Mouse (Mus musculus) stomach, adult 2 months (tissue): Measurements from ENCODE around the gene Hpgds. TPM values are rescaled to one million over a fixed set of nuclear protein-coding genes. Genes with fewer than 3 reads are reported as not detected.

Source experiments
- polyA plus RNA-seq: library from polyadenylated mRNA; depleted of rRNA; stranded (reverse); fragments of >200 nt; gene quantifications from 2 replicates; pipeline ENCODE4 v1.2.3, GENCODE M21; 2012; rRNA removed

Gene Hpgds
- polyA plus RNA-seq = 0.08 TPM in 1 of 2 replicates, not detected in the other

GRCm38 (mm10) chr6:65144621-65145205, at the start of gene Hpgds:
Gene Hpgds (minus strand): TSS chr6:65144908.

Other genes with a start within 250 kb of the Hpgds start
- gene Smarcad1, start 102.3 kb downstream of the Hpgds start, polyA plus RNA-seq = 1.5 and 1.8 TPM in 2 replicates
- gene C130060K24Rik, start 236.2 kb upstream of the Hpgds start, polyA plus RNA-seq = 0.80 TPM in 1 of 2 replicates, not detected in the other